Mouse (Mus musculus) heart, embryonic 16.5 days (tissue): ENCODE data around the gene Slc27a5. TPM values are rescaled to one million over a fixed set of nuclear protein-coding genes. Genes with fewer than 3 reads are reported as not detected.

Experiments used
- ATAC-seq: fragments of 200-750 bp; cut with Nextera tagmentation; replicated peaks from 2 replicates; pipeline ENCODE4 v1.8.0; 2017; ENCODE audit warnings: moderate number of reproducible peaks; ENCODE audit not compliant: insufficient read depth, low FRiP score; ENCODE audit errors: extremely low read depth
- H3K27ac ChIP-seq: fragments of 300-500 bp; sonication (generic); 2 replicates; pipeline ENCODE4 v1.5.1; 2014; ENCODE audit warnings: mild to moderate bottlenecking, low read length, control low read depth, moderate library complexity
- H3K27me3 ChIP-seq: fragments of 300-500 bp; sonication (generic); 2 replicates; pipeline ENCODE4 v1.6.1; 2014; ENCODE audit warnings: low read length, mixed read lengths; ENCODE audit not compliant: control insufficient read depth, insufficient read depth
- H3K36me3 ChIP-seq: fragments of 300-500 bp; sonication (generic); 2 replicates; pipeline ENCODE4 v1.6.1; 2014; ENCODE audit not compliant: control insufficient read depth, insufficient read depth
- H3K4me1 ChIP-seq: fragments of 300-500 bp; sonication (generic); 2 replicates; pipeline ENCODE4 v1.6.1; 2014; ENCODE audit warnings: low read length, mixed read lengths; ENCODE audit not compliant: control insufficient read depth, insufficient read depth
- H3K4me2 ChIP-seq: fragments of 300-500 bp; sonication (generic); 2 replicates; pipeline ENCODE4 v1.6.1; 2014; ENCODE audit warnings: low read depth, mild to moderate bottlenecking, control low read depth, low read length
- H3K4me3 ChIP-seq: fragments of 300-500 bp; sonication (generic); 2 replicates; pipeline ENCODE4 v1.5.1; 2014; ENCODE audit warnings: mild to moderate bottlenecking, control low read depth, low read length
- H3K9ac ChIP-seq: fragments of 300-500 bp; sonication (generic); 2 replicates; pipeline ENCODE4 v1.6.1; 2014; ENCODE audit warnings: low read length, control low read depth
- H3K9me3 ChIP-seq: fragments of 300-500 bp; sonication (generic); replicated peaks from 2 replicates; pipeline ENCODE4 v1.6.1; 2016; ENCODE audit warnings: low read length; ENCODE audit not compliant: control insufficient read depth
- WGBS: fragments of 180-500 bp; shearing (Covaris S2); extraction: QIAGEN DNeasy Blood & Tissue Kit; methylation state at CpG from one replicate; pipeline ENCODE4 v1.1.7; 2014; 5-methylcytosine and 5-hydroxymethylcytosine counted together
- polyA plus RNA-seq: library from polyadenylated mRNA; unstranded; fragments of >200 nt; fragmentation: Nextera tagmentation; extraction: Ambion mirVana; gene quantifications from 2 replicates; pipeline ENCODE4 v1.2.1, GENCODE M21; 2015

The Slc27a5 gene
- polyA plus RNA-seq, 1 experiment from 2014 or later, result not detected

GRCm38 (mm10) chr7:13013671-13014070 is 15.7 kb upstream of the Slc27a5 start:
- 56% methylated on average over 4 of the region's 4 CpGs for WGBS
- ATAC-seq, result no peak

GRCm38 (mm10) chr7:13010005-13010908 is 12.3 kb upstream of the Slc27a5 start, which contains the start of gene Zbtb45:
Gene Zbtb45, minus strand, starts transcription at chr7:13010034.
- Histone ChIP-seq H3K9ac (peak within 1 kb of the TSS; percentile 94), H3K4me3 (peak within 1 kb of the TSS; percentile 88), H3K36me3 (peaks cover 25% of the 10 kb centered on the region), H3K4me2 (peak within 1 kb of the TSS; percentile 96), H3K27me3 (no peaks in the 10 kb centered on the region), H3K27ac (peak within 1 kb of the TSS; percentile 97), H3K4me1 (peaks cover 19% of the 10 kb centered on the region), H3K9me3 (no peaks in the 10 kb centered on the region)
- ATAC-seq, result no peak
- WGBS, result 15% methylated on average over 26 of the region's 26 CpGs

More at GRCm38 (mm10) chr7:13013671-13014070, 15.7 kb upstream of the Slc27a5 start:
- no peak overlapping the region for H3K4me2 ChIP-seq
- H3K9ac ChIP-seq, result no peak overlapping the region
- H3K4me1 ChIP-seq, result peaks cover 10% of the 10 kb centered on the region
- no peak overlapping the region for H3K27ac ChIP-seq
- H3K36me3 ChIP-seq, result no peaks in the 10 kb centered on the region
- no peaks in the 10 kb centered on the region for H3K27me3 ChIP-seq
- H3K4me3 ChIP-seq, result no peak overlapping the region
- no peaks in the 10 kb centered on the region for H3K9me3 ChIP-seq

- H3K9ac ChIP-seq, result peak overlapping the region; percentile 94
- H3K4me2 ChIP-seq, result peak overlapping the region; percentile 96
- H3K9me3 ChIP-seq, result no peaks in the 10 kb centered on the region
- H3K36me3 ChIP-seq, result peaks cover 29% of the 10 kb centered on the region
- H3K27ac ChIP-seq, result peak overlapping the region; percentile 97
- ATAC-seq, result peak; percentile 88
- peaks cover 19% of the 10 kb centered on the region for H3K4me1 ChIP-seq
- peak overlapping the region; percentile 88 for H3K4me3 ChIP-seq
- under 1% methylated on average over 42 of the region's 42 CpGs for WGBS
- no peaks in the 10 kb centered on the region for H3K27me3 ChIP-seq
These were observed 11.4 kb upstream of the Slc27a5 start for GRCm38 (mm10) chr7:13009143-13010004.

GRCm38 (mm10) chr7:13007341-13008092 is 9.5 kb upstream of the Slc27a5 start:
- Histone ChIP-seq H3K9ac (no peak overlapping the region), H3K4me3 (no peak overlapping the region), H3K4me2 (no peak overlapping the region), H3K27me3 (no peaks in the 10 kb centered on the region), H3K27ac (no peak overlapping the region), H3K36me3 (peaks cover 29% of the 10 kb centered on the region), H3K9me3 (no peaks in the 10 kb centered on the region), H3K4me1 (peaks cover 19% of the 10 kb centered on the region)
- WGBS, result 49% methylated on average over 57 of the region's 57 CpGs
- ATAC-seq, result no peak

- H3K36me3 ChIP-seq, result peaks cover 29% of the 10 kb centered on the region
- no peak for ATAC-seq
- peaks cover 19% of the 10 kb centered on the region for H3K4me1 ChIP-seq
- no peak overlapping the region for H3K4me2 ChIP-seq
- no peak overlapping the region for H3K4me3 ChIP-seq
- no peak overlapping the region for H3K27ac ChIP-seq
- 80% methylated on average over 10 of the region's 10 CpGs for WGBS
- no peaks in the 10 kb centered on the region for H3K9me3 ChIP-seq
- peak overlapping the region; percentile 20; the same call in 1 of the 2 replicates for H3K9ac ChIP-seq
- no peaks in the 10 kb centered on the region for H3K27me3 ChIP-seq
These were observed 8.5 kb upstream of the Slc27a5 start for GRCm38 (mm10) chr7:13006531-13006930.

- 87% methylated on average over 17 of the region's 17 CpGs for WGBS
- H3K4me2 ChIP-seq, result no peak overlapping the region
- ATAC-seq, result no peak
- H3K27ac ChIP-seq, result no peak overlapping the region
- H3K9me3 ChIP-seq, result no peaks in the 10 kb centered on the region
- H3K9ac ChIP-seq, result no peak overlapping the region
- H3K27me3 ChIP-seq, result no peaks in the 10 kb centered on the region
- peaks cover 19% of the 10 kb centered on the region for H3K4me1 ChIP-seq
- H3K36me3 ChIP-seq, result peaks cover 29% of the 10 kb centered on the region
- no peak overlapping the region for H3K4me3 ChIP-seq
These were observed 8.0 kb upstream of the Slc27a5 start for GRCm38 (mm10) chr7:13006011-13006410.

GRCm38 (mm10) chr7:13003380-13003779 is 5.4 kb upstream of the Slc27a5 start:
- H3K4me1 ChIP-seq, result peaks cover 6% of the 10 kb centered on the region; the same call in 1 of the 2 replicates
- peaks cover 29% of the 10 kb centered on the region for H3K36me3 ChIP-seq
- H3K9me3 ChIP-seq, result no peaks in the 10 kb centered on the region
- no peak overlapping the region for H3K27ac ChIP-seq
- no peak for ATAC-seq
- no peak overlapping the region for H3K4me2 ChIP-seq
- no peak overlapping the region for H3K4me3 ChIP-seq
- WGBS, result 74% methylated on average over 5 of the region's 5 CpGs
- no peaks in the 10 kb centered on the region for H3K27me3 ChIP-seq
- H3K9ac ChIP-seq, result no peak overlapping the region

- 58% methylated on average over 1 of the region's 1 CpGs for WGBS
- ATAC-seq, result no peak
These were observed 3.6 kb upstream of the Slc27a5 start for GRCm38 (mm10) chr7:13001584-13001983.

More at GRCm38 (mm10) chr7:13001584-13001983, 3.6 kb upstream of the Slc27a5 start:
- Histone ChIP-seq H3K4me3 (no peak overlapping the region), H3K27ac (no peak overlapping the region), H3K4me2 (no peak overlapping the region), H3K9me3 (no peaks in the 10 kb centered on the region), H3K27me3 (no peaks in the 10 kb centered on the region), H3K4me1 (0 out of 2 replicates have a peak, but pooled peaks cover under 1% of the 10 kb centered on the region), H3K9ac (no peak overlapping the region), H3K36me3 (peaks cover 14% of the 10 kb centered on the region)
